Mouse (Mus musculus) thymus, postnatal 25 days (tissue): ENCODE measurements around the gene Pfdn2.

Experiments
- DNase-seq: peaks from one replicate; pipeline ENCODE4 v3.0.0; 2022

Pfdn2 gene

GRCm38 (mm10) chr1:171356814-171357213 lies 11.3 kb downstream of the Pfdn2 start:
- no peak for DNase-seq

GRCm38 (mm10) chr1:171358421-171358820 lies 13.0 kb downstream of the Pfdn2 start:
- DNase-seq = peak; percentile 50

- no peak for DNase-seq
These were observed 14.8 kb downstream of the Pfdn2 start for GRCm38 (mm10) chr1:171360253-171360652.

GRCm38 (mm10) chr1:171360656-171361055 lies 15.2 kb downstream of the Pfdn2 start, which contains the start of gene Klhdc9:
TSS of gene Klhdc9 (minus strand) at chr1:171360798.
- DNase-seq = peak; percentile 89

- peak; percentile 78 for DNase-seq
These were observed 15.9 kb downstream of the Pfdn2 start for GRCm38 (mm10) chr1:171361106-171362103.

- DNase-seq = no peak
These were observed 20.5 kb downstream of the Pfdn2 start for GRCm38 (mm10) chr1:171365934-171366333.

DNA sequence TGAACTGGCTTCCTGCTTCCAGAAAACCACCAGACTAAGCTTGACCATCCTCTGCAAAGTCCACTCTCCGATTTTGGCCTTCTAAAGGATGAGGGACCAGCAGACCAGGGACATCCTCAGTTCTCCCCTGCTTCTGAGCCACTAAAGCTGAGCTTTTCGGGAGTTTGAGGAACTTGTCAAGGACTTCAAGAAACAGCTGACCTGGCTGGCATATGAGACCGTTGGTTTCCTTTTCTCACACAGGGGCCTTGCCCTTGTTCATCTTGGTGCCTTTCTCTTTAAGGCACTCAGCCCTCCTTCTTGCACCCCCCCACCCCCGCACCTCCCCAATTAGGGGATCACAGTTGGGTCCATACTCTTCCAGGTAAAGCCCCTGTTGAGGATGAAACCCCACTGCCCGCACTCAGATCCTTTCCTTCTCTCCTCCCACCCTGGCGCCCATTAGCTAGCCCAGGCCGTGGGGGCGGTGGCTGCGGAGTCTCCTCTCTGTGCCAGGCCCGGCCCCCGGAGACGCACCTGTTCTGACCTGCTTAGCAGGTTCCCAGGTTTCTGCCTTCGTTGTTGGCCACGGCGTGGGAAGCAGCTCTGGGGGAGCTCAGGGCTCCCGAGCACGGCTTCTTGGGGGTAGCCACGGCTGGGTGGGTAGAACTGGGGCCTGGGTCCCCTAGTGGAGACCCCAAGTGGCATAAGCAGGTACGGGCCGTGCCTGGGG lies 24.5 kb downstream of the Pfdn2 start, which contains the start of gene Nectin4:
TSS of gene Nectin4 (plus strand) at position 255 of the 712 bp plus-strand sequence.
- no peak for DNase-seq

- no peak for DNase-seq
These were observed 27.4 kb downstream of the Pfdn2 start for GRCm38 (mm10) chr1:171372880-171373279.

- no peak for DNase-seq
These were observed 28.5 kb downstream of the Pfdn2 start for GRCm38 (mm10) chr1:171373946-171374345.

GRCm38 (mm10) chr1:171375646-171376097 lies 30.2 kb downstream of the Pfdn2 start:
- DNase-seq = no peak

GRCm38 (mm10) chr1:171378298-171378697 lies 32.8 kb downstream of the Pfdn2 start:
- no peak for DNase-seq

GRCm38 (mm10) chr1:171379935-171380599 lies 34.6 kb downstream of the Pfdn2 start:
- DNase-seq = peak; percentile 77

GRCm38 (mm10) chr1:171382096-171382620 lies 36.7 kb downstream of the Pfdn2 start:
- no peak for DNase-seq

- DNase-seq = no peak
These were observed 38.9 kb downstream of the Pfdn2 start for GRCm38 (mm10) chr1:171384361-171384760.

DNA sequence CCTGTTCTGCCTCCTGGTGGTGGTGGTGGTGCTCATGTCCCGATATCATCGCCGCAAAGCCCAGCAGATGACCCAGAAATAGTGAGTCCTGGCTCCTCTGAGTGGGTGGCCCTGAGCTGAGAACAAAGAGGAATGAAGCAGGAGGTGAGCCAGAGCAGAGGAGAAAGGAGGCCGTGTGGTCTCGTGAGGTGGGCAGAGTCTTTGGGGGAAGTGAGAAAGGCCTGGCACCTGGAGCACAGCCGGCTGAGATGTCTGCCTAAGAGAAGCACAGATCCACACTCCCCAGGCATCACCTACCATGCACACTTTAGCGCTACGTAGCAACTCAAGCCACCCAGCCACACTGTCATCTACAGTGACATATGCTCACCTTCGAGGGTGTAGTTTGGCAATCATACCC lies 39.7 kb downstream of the Pfdn2 start:
- no peak for DNase-seq

DNA sequence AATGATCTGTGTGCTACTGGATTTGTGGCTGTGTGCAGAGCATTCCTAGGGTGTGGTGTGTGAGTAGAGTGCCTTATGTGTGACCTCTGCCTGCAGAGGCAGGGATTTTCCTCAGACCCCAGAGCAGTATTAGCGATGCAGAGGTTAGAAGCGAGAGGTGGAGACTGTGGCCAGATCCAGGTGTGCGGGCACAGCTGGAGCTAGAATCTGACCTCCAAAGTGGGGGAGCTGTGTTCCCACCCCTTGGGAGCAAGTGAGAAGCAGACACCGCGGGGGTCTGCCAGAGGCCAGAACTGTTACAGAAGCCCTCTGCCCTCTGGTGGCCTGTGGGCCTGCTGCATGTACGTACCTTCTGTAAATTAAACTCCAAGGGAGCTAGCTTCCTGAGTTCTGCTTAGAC lies 41.6 kb downstream of the Pfdn2 start:
- peak; percentile 72 for DNase-seq

DNA sequence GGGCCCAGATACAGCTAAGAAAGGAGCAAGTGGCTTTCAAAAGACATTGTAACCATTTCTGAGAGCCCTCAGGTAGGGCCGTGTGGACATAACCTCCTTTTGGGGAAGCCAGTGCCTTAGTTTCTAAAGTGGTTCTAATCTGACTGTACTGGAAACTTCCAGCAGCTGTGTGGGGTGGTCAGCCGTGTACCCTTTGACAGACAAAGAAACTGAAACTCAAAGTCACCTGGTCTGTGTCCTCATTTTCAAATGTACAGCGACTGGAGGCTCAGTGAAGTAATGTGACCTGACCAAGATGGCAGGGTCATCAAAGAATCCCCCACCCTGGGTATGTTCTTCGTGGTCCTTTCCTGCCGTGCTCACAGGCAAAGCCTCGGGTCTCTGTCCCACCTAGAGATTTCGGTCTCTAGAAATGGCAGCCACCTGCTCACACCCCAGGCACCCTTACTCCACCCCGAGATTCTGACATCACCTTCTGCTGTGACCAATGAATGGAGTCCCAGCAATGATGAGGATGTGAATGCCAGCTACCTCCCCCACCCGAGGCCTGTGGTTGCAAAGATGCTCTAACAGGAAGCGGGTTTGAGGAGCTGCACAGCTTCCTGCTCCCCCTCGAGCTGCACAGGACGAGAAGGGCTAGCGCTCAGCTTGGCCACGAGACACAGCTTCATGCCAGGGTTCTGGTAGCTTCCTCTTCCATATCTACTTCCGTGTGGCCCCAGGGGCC lies 43.1 kb downstream of the Pfdn2 start, which contains the start of gene Arhgap30:
TSS of gene Arhgap30 (plus strand) at position 579 of the 727 bp plus-strand sequence.
- peak; percentile 93 for DNase-seq

DNA sequence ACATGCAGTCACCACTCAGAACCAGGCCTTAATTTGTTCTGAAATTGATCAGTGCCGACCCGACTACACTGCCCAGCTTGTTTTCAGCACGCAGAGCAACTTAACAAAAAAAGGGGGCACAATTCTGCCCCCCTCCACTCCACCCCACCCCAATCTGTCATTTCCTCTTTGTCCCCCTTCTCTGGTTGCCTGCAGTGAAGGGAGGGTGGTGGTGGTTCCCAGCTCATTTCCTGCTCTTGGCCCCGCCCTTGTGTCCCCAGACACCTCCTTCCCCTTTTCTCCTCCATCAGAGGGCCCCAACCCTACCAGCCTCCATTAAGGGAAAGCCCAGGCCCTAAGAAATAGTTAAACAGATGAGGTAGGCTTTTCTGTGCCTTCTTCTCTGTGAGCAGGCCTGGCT lies 44.6 kb downstream of the Pfdn2 start:
- peak; percentile 80 for DNase-seq

GRCm38 (mm10) chr1:171401821-171402220 lies 56.4 kb downstream of the Pfdn2 start:
- DNase-seq = no peak

DNA sequence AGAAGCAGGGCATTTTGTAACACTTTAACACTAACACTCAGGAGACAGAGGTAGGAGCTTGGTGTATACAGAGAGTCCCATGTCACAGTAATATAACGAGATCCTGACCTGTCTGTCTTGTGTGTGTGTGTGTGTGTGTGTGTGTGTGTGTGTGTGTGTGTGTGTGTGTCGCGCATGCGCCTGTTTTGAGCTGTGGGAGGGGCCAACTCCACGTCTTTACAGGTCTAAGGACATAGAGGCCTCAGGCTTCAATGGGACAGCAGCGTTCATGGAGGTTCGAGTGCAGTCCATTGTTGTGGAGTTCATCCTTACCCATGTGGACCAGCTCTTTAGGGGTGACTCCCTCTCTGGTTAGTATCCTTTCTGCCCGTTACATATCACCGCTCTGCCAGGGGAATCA lies 57.5 kb downstream of the Pfdn2 start:
- no peak for DNase-seq

- DNase-seq = no peak
These were observed 61.8 kb downstream of the Pfdn2 start for GRCm38 (mm10) chr1:171407263-171407662.
